Mouse (Mus musculus) gastrocnemius, postnatal 4 days (tissue): ENCODE results near the gene Cox8b. TPM values are rescaled to one million over a fixed set of nuclear protein-coding genes. Genes with fewer than 3 reads are reported as not detected.

Experiments
- DNase-seq, 2 experiments: peaks; one replicate each; pipeline ENCODE4 v3.0.0; 2021 to 2022; ENCODE audit warnings: low spot score in 2 of 2, mixed read lengths in 2 of 2
- total RNA-seq, 2 experiments: library from RNA; stranded (reverse); gene quantifications; 2 replicates each; pipeline ENCODE4 v1.2.3; 2021

The Cox8b gene
- total RNA-seq, 2 experiments from 2014 or later = 754 to 792 TPM

GRCm38 (mm10) chr7:140874224-140874623 is 26.0 kb downstream of the Cox8b start:
- DNase-seq = no peak

GRCm38 (mm10) chr7:140864761-140865160 is 35.5 kb downstream of the Cox8b start:
- no peak for DNase-seq

GRCm38 (mm10) chr7:140860728-140861127 is 39.5 kb downstream of the Cox8b start:
- no peak for DNase-seq

GRCm38 (mm10) chr7:140859997-140860396 is 40.2 kb downstream of the Cox8b start:
- no peak for DNase-seq

- DNase-seq = no peak
Measured at GRCm38 (mm10) chr7:140858746-140859145, 41.5 kb downstream of the Cox8b start.

GRCm38 (mm10) chr7:140857550-140858505 is 42.4 kb downstream of the Cox8b start, which contains the start of gene Bet1l:
Gene Bet1l (minus strand): TSS chr7:140857577.
- DNase-seq = no peak

GRCm38 (mm10) chr7:140856785-140857549 is 43.3 kb downstream of the Cox8b start, which contains the start of gene Ric8a:
Gene Ric8a (plus strand): TSS chr7:140856957.
- peak; percentile 80 to 91 for DNase-seq

GRCm38 (mm10) chr7:140855860-140856784 is 44.1 kb downstream of the Cox8b start, which contains the start of gene Gm45785:
Gene Gm45785 (minus strand): TSS chr7:140856331.
- DNase-seq = peak; percentile 59 to 83

- DNase-seq = no peak
Measured at GRCm38 (mm10) chr7:140855181-140855580, 45.1 kb downstream of the Cox8b start.

GRCm38 (mm10) chr7:140854483-140854882 is 45.8 kb downstream of the Cox8b start:
- DNase-seq = no peak

- DNase-seq = no peak
Measured at GRCm38 (mm10) chr7:140853386-140853785, 46.9 kb downstream of the Cox8b start.

- DNase-seq = no peak
Measured at GRCm38 (mm10) chr7:140851916-140852315, 48.3 kb downstream of the Cox8b start.

Other genes starting within 250 kb of the Cox8b start
- gene Olfr539, start 240.5 kb downstream of the Cox8b start, total RNA-seq = under 1 TPM in 1 of 2 experiments, not detected in 1; 0.02 TPM
- gene Olfr45, start 218.5 kb downstream of the Cox8b start, total RNA-seq = not detected
- not detected for gene Olfr541, start 203.2 kb downstream of the Cox8b start, total RNA-seq
- 1 to 10 TPM in 1 of 2 experiments, under 1 TPM in 1; 0.54 to 3.6 TPM for gene Cyp2e1, start 136.7 kb downstream of the Cox8b start, total RNA-seq
- not detected for gene Syce1, start 112.6 kb downstream of the Cox8b start, total RNA-seq
- gene Zfp941, start 78.3 kb downstream of the Cox8b start, total RNA-seq = under 1 TPM in 1 of 2 experiments, not detected in 1; 0.07 TPM
- under 1 TPM in 1 of 2 experiments, not detected in 1; 0.44 TPM for gene Urah, start 65.4 kb downstream of the Cox8b start, total RNA-seq
- gene Scgb1c1, start 54.9 kb downstream of the Cox8b start, total RNA-seq = not detected
- gene Odf3, start 52.6 kb downstream of the Cox8b start, total RNA-seq = not detected
- not detected for gene Gm45785, start 44.1 kb downstream of the Cox8b start, total RNA-seq
- gene Ric8a, start 43.5 kb downstream of the Cox8b start, total RNA-seq = 10 to 100 TPM; 35.4 to 40.9 TPM
- 10 to 100 TPM; 23.7 to 24.5 TPM for gene Bet1l, start 42.9 kb downstream of the Cox8b start, total RNA-seq
- gene Psmd13, start 18.5 kb downstream of the Cox8b start, total RNA-seq = 100 to 1,000 TPM; 120 to 129 TPM
- gene Sirt3, start 18.1 kb downstream of the Cox8b start, total RNA-seq = 10 to 100 TPM; 16.4 to 18.9 TPM
- under 1 TPM in 1 of 2 experiments, not detected in 1; 0.08 TPM for gene Nlrp6, start 20.5 kb upstream of the Cox8b start, total RNA-seq
- 10 to 100 TPM; 15.8 to 16.6 TPM for gene Pgghg, start 40.9 kb upstream of the Cox8b start, total RNA-seq
- 1 to 10 TPM; 2.0 to 2.4 TPM for gene Ifitm5, start 49.8 kb upstream of the Cox8b start, total RNA-seq
- not detected for gene Gm45717, start 55.5 kb upstream of the Cox8b start, total RNA-seq
- gene Ifitm2, start 55.5 kb upstream of the Cox8b start, total RNA-seq = 100 to 1,000 TPM; 238 to 274 TPM
- gene Ifitm1, start 66.8 kb upstream of the Cox8b start, total RNA-seq = 1 to 10 TPM; 4.9 to 8.2 TPM
- 10 to 100 TPM; 75.0 to 79.2 TPM for gene Ifitm3, start 110.3 kb upstream of the Cox8b start, total RNA-seq
- gene Ifitm6, start 117.5 kb upstream of the Cox8b start, total RNA-seq = 1 to 10 TPM in 1 of 2 experiments, not detected in 1; 1.2 TPM
- gene Gm17387, start 128.7 kb upstream of the Cox8b start, total RNA-seq = not detected
- gene B4galnt4, start 160.7 kb upstream of the Cox8b start, total RNA-seq = under 1 TPM; 0.22 to 0.62 TPM
- gene Pkp3, start 177.8 kb upstream of the Cox8b start, total RNA-seq = under 1 TPM; 0.25 to 0.54 TPM
- 1 to 10 TPM; 2.9 to 3.7 TPM for gene Sigirr, start 200.1 kb upstream of the Cox8b start, total RNA-seq
- not detected for gene Ano9, start 217.4 kb upstream of the Cox8b start, total RNA-seq
- gene Ptdss2, start 221.9 kb upstream of the Cox8b start, total RNA-seq = 10 to 100 TPM; 22.6 to 29.0 TPM